Mouse (Mus musculus) hindbrain, embryonic 10.5 days (tissue): ENCODE results near the gene Prpf18. TPM values are rescaled to one million over a fixed set of nuclear protein-coding genes. Genes with fewer than 3 reads are reported as not detected.

ENCODE experiments used
- DNase-seq: peaks from one replicate; pipeline ENCODE4 v3.0.0-alpha.2; 2017; ENCODE audit warnings: low spot score
- H3K27ac ChIP-seq: fragments of 300-500 bp; sonication (generic); 2 replicates; pipeline ENCODE4 v1.5.1; 2016; ENCODE audit warnings: mild to moderate bottlenecking, moderate library complexity
- H3K27me3 ChIP-seq: fragments of 300-500 bp; sonication (generic); 2 replicates; pipeline ENCODE4 v1.6.1; 2016; ENCODE audit warnings: mild to moderate bottlenecking; ENCODE audit not compliant: poor library complexity, insufficient read depth, severe bottlenecking
- H3K36me3 ChIP-seq: fragments of 300-500 bp; sonication (generic); 2 replicates; pipeline ENCODE4 v1.6.1; 2016; ENCODE audit warnings: mild to moderate bottlenecking, moderate library complexity
- H3K4me1 ChIP-seq: fragments of 300-500 bp; sonication (generic); replicated peaks from 2 replicates; pipeline ENCODE4 v1.6.1; 2016; ENCODE audit warnings: mild to moderate bottlenecking
- H3K4me3 ChIP-seq: fragments of 300-500 bp; sonication (generic); 2 replicates; pipeline ENCODE4 v1.5.1; 2016; ENCODE audit warnings: mild to moderate bottlenecking, moderate library complexity
- H3K9me3 ChIP-seq: fragments of 300-500 bp; sonication (generic); 2 replicates; pipeline ENCODE4 v1.6.1; 2016; ENCODE audit warnings: mild to moderate bottlenecking, moderate library complexity
- WGBS: fragments of 180-500 bp; shearing (Covaris S2); methylation state at CpG from one replicate; pipeline ENCODE4 v1.1.7; 2016; 5-methylcytosine and 5-hydroxymethylcytosine counted together
- polyA plus RNA-seq: library from polyadenylated mRNA; unstranded; fragments of >200 nt; fragmentation: Nextera tagmentation; extraction: Ambion mirVana; gene quantifications from 2 replicates; pipeline ENCODE4 v1.2.1, GENCODE M21; 2016

The Prpf18 gene
- 36.1 and 39.9 TPM in 2 replicates for polyA plus RNA-seq

DNA sequence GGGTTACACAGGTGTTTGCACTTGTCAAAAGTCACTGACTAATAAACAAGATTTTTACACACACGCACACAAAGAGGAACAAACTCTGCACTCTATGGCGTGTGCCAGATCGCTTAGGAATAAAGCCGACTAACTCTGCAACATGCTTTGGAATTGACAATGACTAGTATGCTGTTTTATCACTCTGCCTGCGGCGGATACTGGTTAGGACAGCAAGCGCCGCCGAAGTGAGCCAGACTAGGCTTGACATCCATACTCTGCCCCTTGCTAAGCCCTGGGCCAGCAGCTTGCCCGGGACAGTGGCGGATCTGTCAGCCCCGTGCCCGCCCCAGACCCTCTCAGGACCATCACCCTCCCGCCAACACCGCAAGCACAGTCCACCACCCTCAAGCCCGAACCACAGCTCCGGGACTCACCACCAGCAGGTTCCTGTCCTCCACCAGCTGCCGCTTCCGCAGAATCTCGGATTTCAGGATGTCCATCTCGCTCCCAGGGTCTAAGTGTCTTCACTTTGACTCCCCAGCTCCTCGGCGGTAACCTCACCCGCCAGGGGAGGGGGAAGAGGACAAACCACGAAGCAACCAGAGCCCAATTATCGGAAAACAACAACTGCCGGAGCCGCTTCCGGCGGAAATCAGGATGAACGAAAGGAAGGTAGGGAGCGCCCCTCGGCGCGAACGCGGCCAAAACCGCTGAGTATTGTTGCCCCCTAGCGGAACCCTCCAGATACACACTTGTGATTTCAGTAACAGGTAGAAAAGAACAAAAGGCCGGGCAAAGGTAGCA lies at the start of gene Prpf18:
TSS of gene Prpf18 (minus strand) at position 614 of the 786 bp plus-strand sequence.
- peak; percentile 92 for DNase-seq
- Histone ChIP-seq H3K27ac (peak within 1 kb of the TSS; percentile 92), H3K27me3 (no peaks in the 10 kb centered on the region), H3K4me1 (peaks cover 17% of the 10 kb centered on the region), H3K36me3 (peaks cover 11% of the 10 kb centered on the region), H3K4me3 (peak within 1 kb of the TSS; percentile 94), H3K9me3 (no peaks in the 10 kb centered on the region)
- 3% methylated on average over 40 of the region's 40 CpGs for WGBS

DNA sequence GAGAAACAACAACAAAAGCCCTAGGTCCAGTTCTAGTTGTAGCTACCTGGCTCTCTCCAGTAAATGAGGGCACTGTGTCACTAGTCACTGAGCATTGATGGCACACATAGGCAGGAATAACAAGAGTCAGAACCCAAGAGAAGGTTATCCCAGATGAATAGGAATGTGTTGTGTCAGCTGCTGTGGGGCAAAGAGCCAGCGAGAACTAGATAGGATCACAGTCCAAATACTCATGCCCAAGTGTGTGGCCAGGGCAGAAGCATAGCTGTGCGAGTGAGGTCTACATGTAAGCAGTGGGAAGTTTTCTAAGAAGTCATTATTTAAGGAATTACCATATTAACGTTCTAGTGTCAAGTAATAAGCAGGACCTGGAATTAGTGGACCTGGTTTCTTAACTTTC lies 28.0 kb upstream of the Prpf18 start:
- no peaks in the 10 kb centered on the region for H3K9me3 ChIP-seq
- H3K36me3 ChIP-seq, result no peaks in the 10 kb centered on the region
- no peaks in the 10 kb centered on the region for H3K27me3 ChIP-seq
- H3K4me1 ChIP-seq, result no peaks in the 10 kb centered on the region
- 83% methylated on average over 3 of the region's 3 CpGs for WGBS
- no peak for DNase-seq
- H3K4me3 ChIP-seq, result no peak overlapping the region
- no peak overlapping the region for H3K27ac ChIP-seq

DNA sequence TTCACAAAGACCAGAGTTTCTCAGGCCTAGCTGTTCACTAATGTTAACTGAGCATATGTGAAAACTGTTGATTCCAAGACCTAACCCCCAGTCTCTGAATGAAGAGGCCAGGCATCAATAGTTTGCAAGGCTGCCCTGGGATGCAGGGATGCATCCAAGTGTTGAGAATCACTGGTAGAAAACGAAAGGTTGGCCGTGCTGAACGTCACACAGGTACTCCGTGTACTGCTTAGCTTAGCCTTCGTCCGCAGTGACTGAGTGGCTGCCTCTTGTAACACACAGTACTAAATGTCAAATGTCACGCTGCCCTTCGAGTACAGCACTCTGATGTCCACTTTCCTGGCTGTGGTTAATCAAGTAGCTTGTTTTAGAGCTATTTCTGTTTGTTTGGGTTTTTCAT lies 19.7 kb upstream of the Prpf18 start:
- Histone ChIP-seq H3K4me1 (no peaks in the 10 kb centered on the region), H3K27me3 (no peaks in the 10 kb centered on the region), H3K36me3 (no peaks in the 10 kb centered on the region), H3K9me3 (no peaks in the 10 kb centered on the region), H3K27ac (no peak overlapping the region), H3K4me3 (no peak overlapping the region)
- DNase-seq, result no peak
- WGBS, result 91% methylated on average over 8 of the region's 8 CpGs

DNA sequence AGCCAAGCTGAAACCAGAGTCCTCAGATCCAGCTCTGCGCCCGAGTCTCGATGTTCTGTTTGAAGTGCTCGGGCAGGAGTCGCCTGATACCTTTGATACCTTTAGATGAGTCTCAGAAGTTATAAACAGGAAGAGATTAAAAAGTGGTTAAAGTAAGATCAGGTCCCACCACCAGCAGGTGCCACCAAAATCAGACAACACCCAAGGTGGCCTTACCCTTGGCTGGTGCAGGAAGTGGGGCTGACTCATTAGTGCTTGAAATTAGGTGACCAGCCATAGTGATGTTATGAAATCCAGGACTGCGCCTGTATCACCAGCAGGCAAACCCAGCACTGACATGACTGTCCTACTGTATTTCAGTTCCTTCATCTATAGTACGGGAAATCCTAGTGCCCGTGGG lies 17.8 kb upstream of the Prpf18 start:
- Histone ChIP-seq H3K27ac (no peak overlapping the region), H3K27me3 (no peaks in the 10 kb centered on the region), H3K4me3 (no peak overlapping the region), H3K4me1 (no peaks in the 10 kb centered on the region), H3K9me3 (no peaks in the 10 kb centered on the region), H3K36me3 (no peaks in the 10 kb centered on the region)
- DNase-seq, result no peak
- WGBS, result 92% methylated on average over 8 of the region's 8 CpGs

DNA sequence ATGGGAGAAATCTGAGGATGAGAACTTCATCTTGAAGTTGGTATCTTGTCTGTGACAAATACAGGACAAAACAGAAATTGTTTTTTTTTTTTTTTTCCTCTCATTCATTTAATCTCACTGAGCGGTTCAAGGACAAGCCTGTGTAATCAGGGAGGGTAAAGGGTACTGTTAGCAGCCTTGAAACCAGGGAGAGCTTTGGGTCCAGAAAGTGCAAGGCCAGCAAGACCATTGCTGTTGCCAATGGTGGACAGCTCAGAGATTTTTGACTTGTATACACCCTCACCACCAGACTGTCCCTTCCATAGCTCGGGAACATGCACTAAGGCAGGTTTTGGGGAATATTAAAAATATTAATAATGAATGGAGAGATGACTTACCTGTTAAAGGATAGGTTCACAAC lies 16.7 kb upstream of the Prpf18 start:
- no peak for DNase-seq
- no peak overlapping the region for H3K27ac ChIP-seq
- no peaks in the 10 kb centered on the region for H3K4me1 ChIP-seq
- H3K4me3 ChIP-seq, result no peak overlapping the region
- H3K36me3 ChIP-seq, result no peaks in the 10 kb centered on the region
- H3K9me3 ChIP-seq, result no peaks in the 10 kb centered on the region
- H3K27me3 ChIP-seq, result no peaks in the 10 kb centered on the region
- 80% methylated on average over 2 of the region's 2 CpGs for WGBS

DNA sequence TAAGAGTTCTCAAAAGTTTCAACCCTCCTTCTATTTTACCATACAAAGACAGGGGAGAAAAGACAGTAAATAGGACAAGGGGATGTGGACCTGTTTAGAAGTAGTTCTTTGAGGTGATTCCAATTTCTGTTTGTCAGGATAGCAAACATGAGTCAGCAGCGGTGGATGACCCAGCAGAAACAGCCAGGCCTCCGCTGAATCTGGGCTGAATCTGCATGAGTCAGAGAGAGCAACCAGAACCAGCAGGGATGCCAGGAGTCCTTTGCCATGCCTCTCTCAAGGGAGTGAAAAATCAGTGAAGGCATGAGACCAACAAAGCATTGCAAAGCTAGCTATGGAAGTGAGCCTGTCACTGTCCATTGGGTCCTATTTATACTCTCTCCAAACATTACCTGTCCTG lies 8.8 kb upstream of the Prpf18 start:
- H3K9me3 ChIP-seq, result no peaks in the 10 kb centered on the region
- H3K27ac ChIP-seq, result no peak overlapping the region
- no peak overlapping the region for H3K4me3 ChIP-seq
- no peaks in the 10 kb centered on the region for H3K36me3 ChIP-seq
- 83% methylated on average over 2 of the region's 2 CpGs for WGBS
- no peaks in the 10 kb centered on the region for H3K27me3 ChIP-seq
- no peaks in the 10 kb centered on the region for H3K4me1 ChIP-seq
- no peak for DNase-seq

DNA sequence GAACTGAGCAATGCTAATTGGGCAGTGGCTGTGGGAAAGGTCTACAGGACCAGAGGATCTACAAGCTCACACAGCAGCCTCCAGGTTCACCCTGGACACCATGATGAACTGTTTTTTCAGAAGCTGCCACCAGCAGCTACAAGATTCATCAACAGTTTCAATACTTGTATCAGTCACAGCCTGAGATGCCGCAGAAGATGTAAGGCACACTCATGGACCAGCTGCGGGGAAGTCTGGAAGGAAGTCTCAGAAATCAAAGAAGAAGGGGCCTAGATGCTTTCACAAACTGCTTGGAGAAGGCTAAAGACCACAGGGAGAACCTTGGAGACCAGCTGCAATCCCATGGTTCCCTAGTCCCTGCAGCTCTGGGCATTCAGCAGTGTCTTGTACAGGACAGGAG lies 2.3 kb downstream of the Prpf18 start:
- peaks cover 31% of the 10 kb centered on the region for H3K36me3 ChIP-seq
- no peak overlapping the region for H3K4me3 ChIP-seq
- no peaks in the 10 kb centered on the region for H3K9me3 ChIP-seq
- no peak overlapping the region for H3K27ac ChIP-seq
- 98% methylated on average over 2 of the region's 2 CpGs for WGBS
- DNase-seq, result no peak
- peaks cover 17% of the 10 kb centered on the region for H3K4me1 ChIP-seq
- H3K27me3 ChIP-seq, result no peaks in the 10 kb centered on the region

DNA sequence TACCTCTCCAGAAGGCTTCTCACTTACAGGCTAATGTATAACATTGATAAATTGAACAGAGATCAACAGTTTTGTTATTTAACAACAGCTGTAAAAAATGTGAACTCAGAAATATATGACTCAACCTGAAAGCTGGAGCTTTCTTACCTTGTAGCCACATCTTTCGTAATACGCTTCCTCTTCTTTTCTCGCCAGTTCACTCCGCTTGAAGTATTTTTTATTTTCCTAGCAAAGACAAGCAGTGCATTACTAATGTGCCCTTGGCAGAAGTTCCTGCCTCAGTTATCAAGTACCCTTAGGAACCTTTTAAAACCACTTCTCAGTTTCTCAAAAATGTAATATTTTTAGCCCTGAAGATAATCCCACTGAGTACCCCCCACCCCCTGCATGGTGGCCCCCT lies 3.8 kb downstream of the Prpf18 start:
- no peaks in the 10 kb centered on the region for H3K9me3 ChIP-seq
- H3K4me1 ChIP-seq, result peaks cover 17% of the 10 kb centered on the region
- H3K27me3 ChIP-seq, result no peaks in the 10 kb centered on the region
- H3K4me3 ChIP-seq, result no peak overlapping the region
- H3K36me3 ChIP-seq, result peaks cover 45% of the 10 kb centered on the region
- no peak overlapping the region for H3K27ac ChIP-seq
- 93% methylated on average over 4 of the region's 4 CpGs for WGBS
- DNase-seq, result no peak

DNA sequence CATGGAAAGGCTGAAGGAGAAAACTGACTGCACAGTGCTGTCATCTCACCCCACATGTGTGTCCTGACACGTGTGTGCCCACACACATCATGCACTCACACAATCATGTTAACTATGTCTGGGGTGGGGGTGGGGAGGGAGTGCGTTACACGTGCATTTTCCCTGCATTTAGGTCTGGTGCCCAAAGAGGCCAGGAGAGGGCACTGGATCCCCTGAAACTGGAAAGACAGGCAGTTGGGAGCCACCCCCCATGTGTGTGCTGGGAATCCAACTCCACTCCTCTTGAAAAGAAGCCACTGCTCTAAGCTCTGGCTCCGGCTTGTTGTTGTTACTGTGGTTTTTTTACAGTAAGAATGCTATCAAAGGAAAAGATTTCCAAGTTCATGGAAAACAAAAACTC lies 6.8 kb downstream of the Prpf18 start:
- no peaks in the 10 kb centered on the region for H3K9me3 ChIP-seq
- H3K4me1 ChIP-seq, result peaks cover 4% of the 10 kb centered on the region
- no peak overlapping the region for H3K27ac ChIP-seq
- 85% methylated on average over 4 of the region's 4 CpGs for WGBS
- no peak overlapping the region for H3K4me3 ChIP-seq
- no peaks in the 10 kb centered on the region for H3K27me3 ChIP-seq
- no peak for DNase-seq
- peaks cover 69% of the 10 kb centered on the region for H3K36me3 ChIP-seq

DNA sequence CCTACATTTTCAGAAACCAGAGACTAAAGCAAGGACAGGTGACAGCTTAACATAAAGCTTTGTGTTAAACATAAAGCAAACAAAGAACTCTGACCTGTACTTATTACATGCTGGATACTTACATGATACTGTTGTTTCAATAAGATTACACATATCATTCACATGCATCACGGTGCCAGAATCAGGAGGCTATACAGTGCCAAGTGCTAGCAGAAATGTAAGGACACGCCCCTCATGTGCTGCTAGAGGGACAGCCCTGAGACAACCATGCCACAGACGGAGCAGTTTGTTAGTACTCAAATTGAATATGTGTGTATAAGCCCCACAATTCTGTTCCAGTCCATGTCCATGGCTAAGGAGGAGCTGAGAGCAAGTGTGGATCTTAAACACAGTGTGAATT lies 13.7 kb downstream of the Prpf18 start:
- H3K36me3 ChIP-seq, result peaks cover 95% of the 10 kb centered on the region
- no peak for DNase-seq
- no peaks in the 10 kb centered on the region for H3K9me3 ChIP-seq
- no peaks in the 10 kb centered on the region for H3K27me3 ChIP-seq
- 89% methylated on average over 3 of the region's 3 CpGs for WGBS
- H3K4me3 ChIP-seq, result no peak overlapping the region
- H3K4me1 ChIP-seq, result no peaks in the 10 kb centered on the region
- H3K27ac ChIP-seq, result no peak overlapping the region

DNA sequence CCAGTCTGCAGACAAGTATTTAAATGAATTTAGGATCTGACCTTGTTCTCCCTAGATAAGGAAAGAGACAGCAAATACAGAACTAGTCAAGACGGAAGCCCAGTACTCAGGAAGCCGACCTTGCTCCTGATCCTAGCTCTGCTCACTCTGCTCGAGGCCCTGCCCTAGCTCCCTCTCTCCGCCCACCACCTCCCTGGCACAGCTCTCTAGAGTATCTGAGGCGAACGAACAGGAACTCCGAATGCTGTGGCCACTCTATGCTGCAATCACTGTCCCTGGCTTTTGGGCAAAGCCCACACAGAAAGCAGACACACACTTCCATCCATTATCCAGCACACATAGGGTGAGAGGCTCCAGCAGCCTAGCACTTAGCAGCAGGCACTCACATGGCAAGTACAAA lies 15.3 kb downstream of the Prpf18 start:
- Histone ChIP-seq H3K4me3 (no peak overlapping the region), H3K36me3 (peaks cover 98% of the 10 kb centered on the region), H3K27me3 (no peaks in the 10 kb centered on the region), H3K27ac (no peak overlapping the region), H3K4me1 (no peaks in the 10 kb centered on the region), H3K9me3 (no peaks in the 10 kb centered on the region)
- 85% methylated on average over 7 of the region's 7 CpGs for WGBS
- no peak for DNase-seq

DNA sequence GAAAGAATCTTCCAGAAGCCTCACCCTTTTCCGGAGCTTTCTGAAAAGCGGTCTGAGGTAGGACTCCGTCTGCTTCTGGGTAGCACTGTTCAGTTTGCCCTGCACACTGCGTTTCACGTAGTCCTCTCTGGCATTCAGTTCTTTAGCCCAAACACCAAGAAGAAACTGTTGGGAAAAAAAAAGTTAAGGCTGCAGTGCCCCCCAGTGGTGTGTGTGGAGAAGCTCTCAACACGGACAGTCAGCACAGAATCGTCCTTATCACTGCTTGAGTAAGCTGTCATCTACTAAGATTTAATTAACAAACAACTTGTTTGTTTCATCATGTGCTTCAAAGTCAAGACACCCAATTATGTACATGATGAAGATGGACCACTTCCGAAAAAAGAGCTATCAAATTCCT lies 16.1 kb downstream of the Prpf18 start:
- H3K27ac ChIP-seq, result no peak overlapping the region
- no peak for DNase-seq
- H3K9me3 ChIP-seq, result no peaks in the 10 kb centered on the region
- H3K27me3 ChIP-seq, result no peaks in the 10 kb centered on the region
- H3K4me1 ChIP-seq, result no peaks in the 10 kb centered on the region
- peaks cover 98% of the 10 kb centered on the region for H3K36me3 ChIP-seq
- whole genome bisulfite sequencing, result 92% methylated on average over 8 of the region's 8 CpGs
- no peak overlapping the region for H3K4me3 ChIP-seq

DNA sequence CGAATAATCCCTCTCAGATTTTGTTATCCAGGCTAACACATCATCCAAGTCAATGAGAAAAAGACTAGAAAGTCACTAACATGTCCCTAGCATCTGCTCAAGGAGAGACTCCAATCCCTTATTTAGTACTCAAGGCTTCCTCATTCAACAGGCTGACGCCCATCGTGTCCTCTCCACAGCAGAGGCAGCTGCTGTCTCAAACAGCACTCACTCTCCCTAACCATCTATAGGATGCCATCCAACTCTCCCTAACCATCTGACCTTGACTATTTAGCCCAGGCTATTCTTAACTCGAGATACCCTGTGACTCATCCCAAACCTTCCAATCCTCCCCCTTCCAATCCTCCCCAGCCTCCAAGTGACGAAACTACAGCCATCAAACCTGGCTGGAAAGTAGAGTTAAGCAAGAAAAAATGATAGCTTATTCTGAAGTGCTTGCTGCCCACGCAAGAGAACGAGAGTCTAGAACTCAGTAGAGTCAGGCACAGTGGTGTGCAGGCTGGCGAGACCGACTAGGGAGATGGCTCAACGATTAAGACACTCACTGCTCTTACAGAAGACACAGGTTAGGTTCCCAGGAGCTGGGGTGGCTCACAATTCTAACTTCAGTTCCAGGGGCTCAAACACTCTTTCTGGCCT lies 21.6 kb downstream of the Prpf18 start:
- no peak for DNase-seq
- Histone ChIP-seq H3K4me3 (no peak overlapping the region), H3K27ac (no peak overlapping the region), H3K27me3 (no peaks in the 10 kb centered on the region), H3K9me3 (no peaks in the 10 kb centered on the region), H3K36me3 (peaks cover 88% of the 10 kb centered on the region), H3K4me1 (no peaks in the 10 kb centered on the region)
- WGBS, result 96% methylated on average over 10 of the region's 10 CpGs
